Mouse (Mus musculus) embryonic facial prominence, embryonic 12.5 days (tissue): ENCODE measurements around the gene Atp6v0a1. TPM values are rescaled to one million over a fixed set of nuclear protein-coding genes. Genes with fewer than 3 reads are reported as not detected.

Source experiments
- ATAC-seq: fragments of 200-750 bp; cut with Nextera tagmentation; 2 replicates; pipeline ENCODE4 v1.8.0; 2017; ENCODE audit not compliant: insufficient number of reproducible peaks, insufficient read depth, low FRiP score, low TSS enrichment
- H3K27ac ChIP-seq: fragments of 300-500 bp; sonication (generic); 2 replicates; pipeline ENCODE4 v1.5.1; 2016; ENCODE audit warnings: mild to moderate bottlenecking
- H3K27me3 ChIP-seq: fragments of 300-500 bp; sonication (generic); 2 replicates; pipeline ENCODE4 v1.6.1; 2016; ENCODE audit warnings: mild to moderate bottlenecking, moderate library complexity
- H3K36me3 ChIP-seq: fragments of 300-500 bp; sonication (generic); 2 replicates; pipeline ENCODE4 v1.6.1; 2016; ENCODE audit warnings: mild to moderate bottlenecking
- H3K4me1 ChIP-seq: fragments of 300-500 bp; sonication (generic); 2 replicates; pipeline ENCODE4 v1.6.1; 2016
- H3K4me2 ChIP-seq: fragments of 300-500 bp; sonication (generic); replicated peaks from 2 replicates; pipeline ENCODE4 v1.6.1; 2016; ENCODE audit warnings: mild to moderate bottlenecking, moderate library complexity
- H3K4me3 ChIP-seq: fragments of 300-500 bp; sonication (generic); 2 replicates; pipeline ENCODE4 v1.5.1; 2016; ENCODE audit warnings: mild to moderate bottlenecking
- H3K9ac ChIP-seq: fragments of 300-500 bp; sonication (generic); 2 replicates; pipeline ENCODE4 v1.6.1; 2016; ENCODE audit warnings: mild to moderate bottlenecking, moderate library complexity
- H3K9me3 ChIP-seq: fragments of 300-500 bp; sonication (generic); 2 replicates; pipeline ENCODE4 v1.6.1; 2016; ENCODE audit warnings: mild to moderate bottlenecking, moderate library complexity
- WGBS: fragments of 180-500 bp; shearing (Covaris S2); methylation state at CpG from one replicate; pipeline ENCODE4 v1.1.7; 2016; 5-methylcytosine and 5-hydroxymethylcytosine counted together
- polyA plus RNA-seq: library from polyadenylated mRNA; unstranded; fragments of >200 nt; fragmentation: Nextera tagmentation; extraction: Ambion mirVana; gene quantifications from 2 replicates; pipeline ENCODE4 v1.2.1, GENCODE M21; 2016

Gene Atp6v0a1
- polyA plus RNA-seq, 1 experiment from 2014 or later: 33.7 TPM

DNA sequence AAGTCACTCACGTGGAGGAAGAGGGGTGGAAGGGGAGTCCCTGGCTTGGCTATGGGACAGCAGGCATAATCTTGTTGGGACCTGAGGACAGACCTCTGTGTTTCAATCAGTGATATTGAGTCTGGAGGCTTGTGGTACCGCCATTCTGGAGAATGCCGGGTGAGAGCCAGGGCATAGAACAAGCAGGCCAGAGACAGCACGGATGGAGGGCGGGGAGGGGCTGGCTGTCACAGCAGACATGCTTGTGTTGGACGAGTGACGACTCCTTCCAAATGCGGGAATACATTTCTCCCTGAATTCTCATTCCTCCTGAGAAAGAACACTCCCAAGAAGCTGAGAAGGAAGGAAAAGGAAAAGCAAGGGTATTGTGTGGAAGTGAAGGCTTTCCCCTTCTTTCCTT, 42.4 kb downstream of the Atp6v0a1 start:
- Histone ChIP-seq H3K27me3 (no peaks in the 10 kb centered on the region), H3K4me1 (no peaks in the 10 kb centered on the region), H3K9me3 (0 out of 2 replicates have a peak, but pooled peaks cover 6% of the 10 kb centered on the region), H3K27ac (no peak overlapping the region), H3K4me3 (no peak overlapping the region), H3K4me2 (no peak overlapping the region), H3K9ac (no peak overlapping the region), H3K36me3 (peaks cover 49% of the 10 kb centered on the region)
- ATAC-seq: no peak
- 84% methylated on average over 8 of the region's 8 CpGs for WGBS

DNA sequence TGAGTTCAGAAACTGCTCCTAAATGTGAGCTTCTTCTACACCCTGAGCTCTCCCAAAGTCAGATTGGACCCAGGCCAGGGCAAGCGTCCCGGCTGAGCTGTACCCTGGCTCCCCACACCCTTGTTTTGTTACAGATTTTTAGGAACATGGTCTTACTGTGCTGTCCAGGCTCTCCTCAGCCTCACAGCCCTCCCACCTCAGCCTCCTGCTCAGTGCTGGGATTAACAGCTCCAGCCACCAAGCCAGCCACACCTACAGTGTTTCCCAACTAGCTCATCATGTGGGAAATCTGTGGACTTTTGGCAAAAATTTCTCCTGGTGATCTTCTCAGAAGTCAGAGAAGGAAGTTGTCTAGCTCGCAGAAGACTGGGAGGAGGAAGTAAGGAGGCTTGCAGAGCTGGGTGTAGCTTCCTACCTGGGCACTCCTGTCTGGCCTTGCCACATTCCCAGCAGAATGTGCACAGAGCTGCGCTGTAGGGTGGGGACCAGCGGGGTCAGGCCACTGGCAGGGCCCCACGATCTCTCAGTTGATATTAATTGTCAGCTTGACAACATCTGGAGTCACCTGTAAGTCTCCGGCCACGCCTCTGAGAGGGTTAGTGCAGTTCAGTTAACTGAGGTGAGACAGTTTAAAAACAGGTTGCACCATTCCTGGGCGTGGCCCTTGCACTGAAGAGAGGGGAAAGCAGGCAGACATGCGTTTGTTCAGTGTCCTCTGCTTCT, 43.7 kb downstream of the Atp6v0a1 start:
- Histone ChIP-seq H3K27ac (no peak overlapping the region), H3K4me1 (no peaks in the 10 kb centered on the region), H3K9me3 (0 out of 2 replicates have a peak, but pooled peaks cover 6% of the 10 kb centered on the region), H3K4me2 (no peak overlapping the region), H3K9ac (no peak overlapping the region), H3K27me3 (no peaks in the 10 kb centered on the region), H3K36me3 (peaks cover 41% of the 10 kb centered on the region), H3K4me3 (no peak overlapping the region)
- 91% methylated on average over 10 of the region's 10 CpGs for WGBS
- ATAC-seq: no peak

DNA sequence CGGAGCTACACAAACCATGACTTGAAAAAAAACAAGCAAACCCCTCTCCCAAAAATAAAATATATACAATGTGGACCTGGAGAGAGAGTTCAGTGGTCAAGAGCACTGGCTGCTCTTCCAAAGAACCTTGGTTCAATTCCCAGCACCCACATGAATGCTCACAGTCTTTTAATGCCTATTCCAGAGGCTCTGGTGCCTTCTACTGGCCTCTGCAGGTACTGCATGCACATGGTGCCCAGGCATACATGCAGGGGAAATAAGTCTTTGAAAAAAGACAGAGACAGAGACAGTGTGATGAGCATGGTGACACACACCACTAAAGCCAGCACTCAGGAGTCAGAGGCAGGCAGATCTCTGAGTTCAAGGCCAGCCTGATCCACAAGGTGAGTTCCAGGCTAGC, 44.7 kb downstream of the Atp6v0a1 start:
- Histone ChIP-seq H3K4me1 (no peaks in the 10 kb centered on the region), H3K9me3 (0 out of 2 replicates have a peak, but pooled peaks cover 6% of the 10 kb centered on the region), H3K4me3 (no peak overlapping the region), H3K9ac (no peak overlapping the region), H3K4me2 (no peak overlapping the region), H3K27me3 (no peaks in the 10 kb centered on the region), H3K27ac (no peak overlapping the region), H3K36me3 (peaks cover 34% of the 10 kb centered on the region)
- WGBS: 96% methylated on average over 1 of the region's 1 CpGs
- no peak for ATAC-seq

GRCm38 (mm10) chr11:101055418-101055817, 46.2 kb downstream of the Atp6v0a1 start:
- H3K9ac ChIP-seq: no peak overlapping the region

DNA sequence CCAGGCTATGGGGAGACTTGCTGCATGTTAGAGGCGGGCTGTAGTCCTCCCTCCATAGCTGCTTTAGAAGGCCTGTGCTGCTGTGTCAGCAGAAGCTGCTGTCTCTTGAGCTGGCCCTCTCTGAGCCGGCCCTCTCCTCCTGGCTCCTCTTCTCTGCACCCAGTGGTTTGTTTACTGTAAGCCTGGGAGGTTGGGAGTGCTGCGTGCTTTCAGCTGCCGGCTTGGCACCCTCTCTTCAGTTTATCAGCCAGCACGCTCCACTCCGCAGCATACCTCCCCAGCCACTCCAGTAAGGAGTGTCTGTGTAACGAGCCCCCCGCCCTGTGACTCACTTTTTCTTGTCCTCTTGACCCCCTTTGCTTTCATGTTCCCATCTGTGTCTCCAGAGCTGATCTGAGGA, 47.6 kb downstream of the Atp6v0a1 start:
- Histone ChIP-seq H3K9me3 (0 out of 2 replicates have a peak, but pooled peaks cover 6% of the 10 kb centered on the region), H3K27ac (no peak overlapping the region), H3K4me3 (no peak overlapping the region), H3K36me3 (peaks cover 15% of the 10 kb centered on the region), H3K9ac (no peak overlapping the region), H3K27me3 (no peaks in the 10 kb centered on the region), H3K4me1 (peaks cover 9% of the 10 kb centered on the region; the same call in 1 of the 2 replicates), H3K4me2 (no peak overlapping the region)
- ATAC-seq: no peak
- 64% methylated on average over 8 of the region's 8 CpGs for WGBS

More at GRCm38 (mm10) chr11:101055418-101055817, 46.2 kb downstream of the Atp6v0a1 start:
- Histone ChIP-seq H3K27ac (no peak overlapping the region), H3K4me2 (no peak overlapping the region), H3K27me3 (no peaks in the 10 kb centered on the region), H3K4me3 (no peak overlapping the region), H3K4me1 (peaks cover 7% of the 10 kb centered on the region; the same call in 1 of the 2 replicates), H3K36me3 (peaks cover 23% of the 10 kb centered on the region), H3K9me3 (0 out of 2 replicates have a peak, but pooled peaks cover 6% of the 10 kb centered on the region)
- WGBS: 82% methylated on average over 14 of the region's 14 CpGs
- ATAC-seq: no peak

DNA sequence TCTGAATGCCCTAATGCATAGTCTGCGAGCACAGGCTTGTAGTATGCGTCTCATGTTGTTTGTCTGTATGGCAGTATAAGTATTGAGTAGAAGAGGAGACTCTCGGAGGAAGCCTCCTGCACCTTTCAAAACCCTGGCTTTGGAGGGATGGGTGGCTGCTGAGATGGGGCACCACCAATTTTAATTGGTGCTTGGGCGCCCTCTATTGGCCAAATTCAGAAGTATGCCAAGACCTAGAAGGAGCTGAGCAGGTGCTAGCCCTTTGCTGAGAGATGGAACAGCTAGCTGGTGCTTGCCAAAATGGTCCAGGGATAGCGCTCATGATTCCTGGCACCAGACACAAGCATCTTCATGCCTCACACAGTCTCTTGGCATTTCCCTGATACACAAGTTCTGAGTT, 48.6 kb downstream of the Atp6v0a1 start:
- H3K4me3 ChIP-seq: no peak overlapping the region
- H3K27me3 ChIP-seq: no peaks in the 10 kb centered on the region
- ATAC-seq: no peak
- H3K27ac ChIP-seq: no peak overlapping the region
- 0 out of 2 replicates have a peak, but pooled peaks cover 6% of the 10 kb centered on the region for H3K9me3 ChIP-seq
- no peak overlapping the region for H3K9ac ChIP-seq
- 37% methylated on average over 5 of the region's 5 CpGs for WGBS
- peaks cover 21% of the 10 kb centered on the region for H3K36me3 ChIP-seq
- peaks cover 16% of the 10 kb centered on the region for H3K4me1 ChIP-seq
- H3K4me2 ChIP-seq: no peak overlapping the region

GRCm38 (mm10) chr11:101058726-101059125, 49.5 kb downstream of the Atp6v0a1 start:
- H3K4me3 ChIP-seq: no peak overlapping the region
- no peak overlapping the region for H3K9ac ChIP-seq
- H3K4me2 ChIP-seq: no peak overlapping the region
- H3K36me3 ChIP-seq: peaks cover 22% of the 10 kb centered on the region
- H3K27ac ChIP-seq: no peak overlapping the region
- 75% methylated on average over 5 of the region's 5 CpGs for WGBS
- no peaks in the 10 kb centered on the region for H3K27me3 ChIP-seq
- 0 out of 2 replicates have a peak, but pooled peaks cover 3% of the 10 kb centered on the region for H3K9me3 ChIP-seq
- peaks cover 24% of the 10 kb centered on the region for H3K4me1 ChIP-seq
- ATAC-seq: no peak

DNA sequence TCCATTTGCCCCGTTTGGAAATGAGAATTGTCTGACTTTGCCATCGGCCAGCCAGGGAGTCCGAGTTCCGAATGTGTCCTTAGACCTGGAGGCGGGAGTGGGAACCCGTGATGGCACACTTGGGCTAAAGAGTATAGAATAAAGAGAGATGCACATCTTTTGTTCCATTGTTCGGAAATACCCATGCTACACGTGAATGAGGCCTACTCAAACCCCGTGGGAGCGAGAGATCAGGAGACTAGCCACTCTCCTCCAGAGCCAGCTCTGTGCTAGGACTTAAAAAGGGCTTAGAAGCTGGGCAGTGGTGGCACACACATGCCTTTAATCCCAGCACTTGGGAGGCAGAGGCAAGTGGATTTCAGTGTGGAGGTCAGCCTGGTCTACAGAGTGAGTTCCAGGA, 50.2 kb downstream of the Atp6v0a1 start:
- WGBS: 84% methylated on average over 10 of the region's 10 CpGs
- ATAC-seq: no peak
- H3K4me1 ChIP-seq: peaks cover 31% of the 10 kb centered on the region
- H3K9ac ChIP-seq: no peak overlapping the region
- H3K4me3 ChIP-seq: no peak overlapping the region
- peaks cover 25% of the 10 kb centered on the region for H3K36me3 ChIP-seq
- no peaks in the 10 kb centered on the region for H3K27me3 ChIP-seq
- no peak overlapping the region for H3K4me2 ChIP-seq
- no peaks in the 10 kb centered on the region for H3K9me3 ChIP-seq
- peak overlapping the region; percentile 82 for H3K27ac ChIP-seq

DNA sequence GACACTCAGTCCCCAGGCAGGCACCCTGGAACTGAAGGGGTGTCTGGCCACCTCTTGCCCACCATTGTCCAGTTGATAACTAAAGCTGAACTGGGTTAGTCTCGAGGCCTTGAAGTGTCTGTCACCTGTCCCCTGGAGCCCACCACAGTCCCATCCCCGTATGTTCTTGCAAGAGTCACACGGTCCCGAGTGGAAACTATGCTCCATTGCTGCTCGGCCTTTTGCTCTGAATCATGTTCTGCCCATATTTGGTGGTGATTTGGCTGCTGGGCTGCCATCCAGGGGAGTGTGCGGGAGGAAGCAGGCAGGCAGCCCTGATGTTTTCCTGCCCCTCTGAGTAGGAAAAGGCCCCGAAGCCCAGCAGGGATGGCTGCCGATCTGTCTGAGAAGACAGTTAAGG, 50.9 kb downstream of the Atp6v0a1 start:
- Histone ChIP-seq H3K36me3 (peaks cover 22% of the 10 kb centered on the region), H3K27ac (peak overlapping the region; percentile 82), H3K9ac (no peak overlapping the region), H3K4me2 (no peak overlapping the region), H3K4me1 (peaks cover 31% of the 10 kb centered on the region), H3K27me3 (no peaks in the 10 kb centered on the region), H3K4me3 (no peak overlapping the region), H3K9me3 (no peaks in the 10 kb centered on the region)
- no peak for ATAC-seq
- 57% methylated on average over 8 of the region's 8 CpGs for WGBS

DNA sequence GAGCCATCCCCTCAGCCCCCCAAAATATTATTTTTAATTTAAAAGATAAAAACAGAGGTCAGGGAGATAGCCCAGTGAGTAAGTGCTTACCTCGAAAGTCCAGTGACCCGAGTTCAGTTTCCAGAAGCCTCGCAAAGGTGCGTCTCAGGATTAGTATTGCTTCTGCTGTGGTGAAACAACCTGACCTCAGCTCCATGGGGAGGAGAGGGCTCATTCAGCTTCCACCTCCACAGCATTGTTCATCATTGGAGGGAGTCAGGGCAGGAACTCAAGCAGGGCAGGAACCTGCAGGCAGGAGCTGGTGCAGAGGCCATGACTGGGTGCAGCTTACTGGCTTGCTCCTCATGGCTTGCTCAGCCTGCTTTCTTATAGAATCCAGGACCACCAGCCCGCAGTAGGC, 51.8 kb downstream of the Atp6v0a1 start:
- Histone ChIP-seq H3K4me2 (no peak overlapping the region), H3K4me1 (peaks cover 31% of the 10 kb centered on the region), H3K9ac (no peak overlapping the region), H3K27ac (no peak overlapping the region), H3K36me3 (peaks cover 16% of the 10 kb centered on the region; the same call in 1 of the 2 replicates), H3K27me3 (no peaks in the 10 kb centered on the region), H3K9me3 (no peaks in the 10 kb centered on the region), H3K4me3 (no peak overlapping the region)
- no peak for ATAC-seq
- WGBS: 82% methylated on average over 5 of the region's 5 CpGs

- H3K4me1 ChIP-seq: peaks cover 31% of the 10 kb centered on the region
- peaks cover 16% of the 10 kb centered on the region; the same call in 1 of the 2 replicates for H3K36me3 ChIP-seq
- no peaks in the 10 kb centered on the region for H3K9me3 ChIP-seq
- H3K4me3 ChIP-seq: no peak overlapping the region
- no peak overlapping the region for H3K27ac ChIP-seq
- no peaks in the 10 kb centered on the region for H3K27me3 ChIP-seq
- H3K4me2 ChIP-seq: no peak overlapping the region
- H3K9ac ChIP-seq: no peak overlapping the region
- no peak for ATAC-seq
- 83% methylated on average over 12 of the region's 12 CpGs for WGBS
Measured at GRCm38 (mm10) chr11:101062165-101062884, 53.1 kb downstream of the Atp6v0a1 start.
